Mouse (Mus musculus): ENCODE data around the gene Ticam1. TPM values are rescaled to one million over a fixed set of nuclear protein-coding genes. Genes with fewer than 3 reads are reported as not detected.
A peak's percentile ranks its signal among the peaks of the same experiment; 100 is the strongest.

The Ticam1 gene
- 2.9 and 3.6 TPM in 2 replicates for polyA plus RNA-seq (2014; fragmentation: Nextera tagmentation; extraction: Ambion mirVana)

DNA sequence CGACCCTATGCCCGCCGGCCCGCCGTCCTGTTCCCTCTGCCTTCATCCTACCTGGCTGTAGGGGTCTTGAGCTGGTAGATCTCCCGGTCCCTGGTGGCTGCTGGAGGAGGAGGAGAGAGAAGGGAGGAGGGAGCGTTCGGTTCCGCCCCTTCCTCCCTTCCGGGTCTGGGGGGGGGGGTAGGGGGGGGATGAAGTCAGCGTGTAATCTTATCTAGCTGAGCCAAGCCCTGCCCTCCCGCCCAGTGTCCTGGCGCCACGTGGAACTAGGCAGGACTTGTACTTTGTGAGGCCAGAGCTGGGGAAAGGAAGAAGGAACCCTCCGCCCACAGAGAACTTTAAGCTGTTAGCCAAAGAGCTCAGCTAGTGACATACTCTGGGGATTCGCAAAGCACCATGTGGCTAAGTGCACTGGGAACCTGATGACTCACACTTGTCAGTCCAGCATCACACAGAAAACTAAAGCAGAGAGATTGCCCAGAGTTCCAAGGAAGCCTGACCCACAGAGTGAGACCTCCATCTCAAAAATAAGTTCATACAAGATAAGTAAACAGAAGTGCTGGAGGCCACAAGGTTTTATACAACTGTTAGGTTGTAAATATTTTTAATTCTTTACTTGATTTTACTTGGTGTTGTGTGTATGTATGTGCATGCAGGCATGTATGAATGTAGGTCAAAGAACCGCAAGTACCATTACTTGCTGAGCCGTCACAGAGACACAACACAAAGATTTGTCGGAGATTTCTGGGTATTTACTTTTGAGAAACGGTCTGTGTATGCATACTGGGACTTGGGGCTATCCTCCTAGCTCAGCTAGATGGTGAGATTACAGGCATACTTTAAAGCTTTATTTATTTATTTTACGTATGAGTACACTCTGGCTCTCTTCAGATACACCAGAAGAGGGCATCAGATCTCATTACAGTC is at the start of gene Ticam1:
Ticam1 (minus strand) TSS at position 144 of the 924 bp plus-strand sequence.
- peak within 1 kb of the TSS; percentile 64 for H3K9ac ChIP-seq (replicated peaks; ENCODE audit: low read length)
- WGBS, result 6% methylated on average over 21 of the region's 21 CpGs
- no peaks in the 10 kb centered on the region for H3K9me3 ChIP-seq (replicated peaks; ENCODE audit: control insufficient read depth, low read length)
- no peaks in the 10 kb centered on the region for H3K27me3 ChIP-seq (ENCODE audit: control insufficient read depth, insufficient read depth, low read length)
- DNase-seq (ENCODE audit: low spot score), result peak; percentile 96
- peak; percentile 88 for ATAC-seq (replicated peaks; ENCODE audit: insufficient number of reproducible peaks, low FRiP score, low TSS enrichment, low read depth)
- H3K4me3 ChIP-seq (ENCODE audit: low read depth, low read length), result peak within 1 kb of the TSS; percentile 42
- peaks cover 4% of the 10 kb centered on the region for H3K36me3 ChIP-seq (replicated peaks; ENCODE audit: control insufficient read depth, insufficient read depth, low read depth, low read length)
- H3K4me2 ChIP-seq (ENCODE audit: low read depth, low read length), result peak within 1 kb of the TSS; percentile 70
- H3K4me1 ChIP-seq (ENCODE audit: control insufficient read depth, insufficient read depth, low read length), result no peaks in the 10 kb centered on the region; the same call in 1 of the 2 replicates
- H3K27ac ChIP-seq (replicated peaks; ENCODE audit: low read depth, low read length), result peak within 1 kb of the TSS; percentile 43

DNA sequence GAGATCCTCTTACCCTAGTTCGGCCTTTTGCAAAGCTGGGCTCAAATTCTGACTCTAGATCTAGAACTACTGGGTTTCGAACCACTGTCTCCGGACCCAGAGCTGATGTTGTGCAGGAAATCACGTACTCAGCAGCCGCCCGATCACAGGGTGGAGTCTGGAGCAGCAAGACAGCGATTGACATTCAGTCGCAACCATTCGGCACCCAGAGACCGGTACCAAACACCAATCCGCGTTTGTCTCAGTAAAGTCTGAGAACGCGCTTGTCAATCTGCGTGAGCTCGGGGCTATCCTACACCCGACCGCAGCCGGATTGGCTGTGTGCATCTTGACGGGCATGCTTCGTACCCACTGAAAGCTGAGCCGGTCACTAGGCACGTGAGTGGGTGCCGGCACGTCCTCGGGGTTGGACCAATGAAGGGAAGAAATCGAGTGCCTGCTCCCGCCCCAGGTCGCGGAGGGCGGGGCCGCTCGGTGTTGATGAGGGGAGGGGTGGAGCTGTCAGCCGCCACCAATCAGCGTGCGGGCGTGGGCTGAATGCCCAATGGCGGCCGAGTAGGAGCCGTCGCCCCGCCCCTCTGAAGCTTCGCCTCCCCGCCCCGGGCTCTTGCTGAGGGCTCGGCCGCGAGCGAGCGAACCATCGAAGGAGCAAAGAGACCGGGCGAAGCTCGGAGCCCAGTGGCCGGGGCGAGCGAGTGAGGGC is 49.0 kb upstream of the Ticam1 start, which contains the start of gene Kdm4b:
Kdm4b (plus strand) TSS at position 613 of the 703 bp plus-strand sequence.
- H3K9me3 ChIP-seq (replicated peaks; ENCODE audit: control insufficient read depth, low read length), result no peaks in the 10 kb centered on the region
- peak within 1 kb of the TSS; percentile 88 for H3K4me2 ChIP-seq (ENCODE audit: low read depth, low read length)
- ATAC-seq (replicated peaks; ENCODE audit: insufficient number of reproducible peaks, low FRiP score, low TSS enrichment, low read depth) (peak; percentile 100), DNase-seq (ENCODE audit: low spot score) (peak; percentile 99)
- peaks cover 5% of the 10 kb centered on the region; the same call in 1 of the 2 replicates for H3K4me1 ChIP-seq (ENCODE audit: control insufficient read depth, insufficient read depth, low read length)
- H3K27ac ChIP-seq (replicated peaks; ENCODE audit: low read depth, low read length), result peak within 1 kb of the TSS; percentile 74
- H3K36me3 ChIP-seq (replicated peaks; ENCODE audit: control insufficient read depth, insufficient read depth, low read depth, low read length), result peaks cover 3% of the 10 kb centered on the region; the same call in 1 of the 2 replicates
- peak within 1 kb of the TSS; percentile 90 for H3K9ac ChIP-seq (replicated peaks; ENCODE audit: low read length)
- H3K27me3 ChIP-seq (ENCODE audit: control insufficient read depth, insufficient read depth, low read length), result no peaks in the 10 kb centered on the region
- H3K4me3 ChIP-seq (ENCODE audit: low read depth, low read length), result peak within 1 kb of the TSS; percentile 87
- WGBS, result under 1% methylated on average over 51 of the region's 57 CpGs

DNA sequence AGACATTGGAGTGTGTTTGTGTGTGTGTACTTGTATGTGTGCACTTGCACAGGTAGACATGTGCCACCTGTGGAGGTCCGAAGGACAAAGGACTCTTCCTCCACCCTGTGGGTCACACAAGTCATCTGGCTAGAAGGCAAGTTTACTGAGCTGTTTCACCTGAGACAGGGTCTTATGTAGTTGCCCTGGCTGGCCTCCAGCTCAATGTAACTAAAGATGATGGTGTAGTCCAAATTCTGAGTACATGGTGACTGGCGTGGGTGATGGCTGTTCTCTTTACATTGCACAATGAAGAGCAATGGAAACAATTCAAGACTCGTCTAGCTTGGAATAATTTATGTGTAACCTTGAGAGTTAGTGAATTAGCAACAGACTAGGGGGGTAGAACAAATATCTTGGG is 47.8 kb upstream of the Ticam1 start:
- Histone ChIP-seq H3K27me3 (ENCODE audit: control insufficient read depth, insufficient read depth, low read length) (no peaks in the 10 kb centered on the region), H3K9ac (replicated peaks; ENCODE audit: low read length) (no peak overlapping the region), H3K4me2 (ENCODE audit: low read depth, low read length) (no peak overlapping the region), H3K4me3 (ENCODE audit: low read depth, low read length) (no peak overlapping the region), H3K9me3 (replicated peaks; ENCODE audit: control insufficient read depth, low read length) (no peaks in the 10 kb centered on the region), H3K27ac (replicated peaks; ENCODE audit: low read depth, low read length) (no peak overlapping the region), H3K36me3 (replicated peaks; ENCODE audit: control insufficient read depth, insufficient read depth, low read depth, low read length) (peaks cover 11% of the 10 kb centered on the region), H3K4me1 (ENCODE audit: control insufficient read depth, insufficient read depth, low read length) (peaks cover 5% of the 10 kb centered on the region; the same call in 1 of the 2 replicates)
- ATAC-seq (replicated peaks; ENCODE audit: insufficient number of reproducible peaks, low FRiP score, low TSS enrichment, low read depth) (no peak), DNase-seq (ENCODE audit: low spot score) (no peak)
- WGBS, result 66% methylated on average over 3 of the region's 3 CpGs

- H3K9me3 ChIP-seq (replicated peaks; ENCODE audit: control insufficient read depth, low read length), result no peaks in the 10 kb centered on the region
- WGBS, result 92% methylated on average over 15 of the region's 15 CpGs
- no peak overlapping the region for H3K4me3 ChIP-seq (ENCODE audit: low read depth, low read length)
- peaks cover 19% of the 10 kb centered on the region for H3K36me3 ChIP-seq (replicated peaks; ENCODE audit: control insufficient read depth, insufficient read depth, low read depth, low read length)
- 0 out of 2 replicates have a peak overlapping the region, but pooled peaks have one; percentile 25 for H3K9ac ChIP-seq (replicated peaks; ENCODE audit: low read length)
- no peak for ATAC-seq (replicated peaks; ENCODE audit: insufficient number of reproducible peaks, low FRiP score, low TSS enrichment, low read depth)
- no peak overlapping the region for H3K4me2 ChIP-seq (ENCODE audit: low read depth, low read length)
- H3K27me3 ChIP-seq (ENCODE audit: control insufficient read depth, insufficient read depth, low read length), result no peaks in the 10 kb centered on the region
- no peak overlapping the region for H3K27ac ChIP-seq (replicated peaks; ENCODE audit: low read depth, low read length)
- no peak for DNase-seq (ENCODE audit: low spot score)
- H3K4me1 ChIP-seq (ENCODE audit: control insufficient read depth, insufficient read depth, low read length), result peaks cover 4% of the 10 kb centered on the region
Observed at GRCm38 (mm10) chr17:56309191-56309945, 32.8 kb upstream of the Ticam1 start.

GRCm38 (mm10) chr17:56308088-56308487 is 31.5 kb upstream of the Ticam1 start:
- 83% methylated on average over 6 of the region's 6 CpGs for WGBS
- no peak overlapping the region for H3K27ac ChIP-seq (replicated peaks; ENCODE audit: low read depth, low read length)
- DNase-seq (ENCODE audit: low spot score), result peak; percentile 45
- H3K36me3 ChIP-seq (replicated peaks; ENCODE audit: control insufficient read depth, insufficient read depth, low read depth, low read length), result peaks cover 19% of the 10 kb centered on the region
- no peak for ATAC-seq (replicated peaks; ENCODE audit: insufficient number of reproducible peaks, low FRiP score, low TSS enrichment, low read depth)
- H3K9ac ChIP-seq (replicated peaks; ENCODE audit: low read length), result no peak overlapping the region
- no peaks in the 10 kb centered on the region for H3K27me3 ChIP-seq (ENCODE audit: control insufficient read depth, insufficient read depth, low read length)
- H3K4me1 ChIP-seq (ENCODE audit: control insufficient read depth, insufficient read depth, low read length), result peaks cover 4% of the 10 kb centered on the region
- H3K4me3 ChIP-seq (ENCODE audit: low read depth, low read length), result no peak overlapping the region
- H3K4me2 ChIP-seq (ENCODE audit: low read depth, low read length), result no peak overlapping the region; the same call in 1 of the 2 replicates
- H3K9me3 ChIP-seq (replicated peaks; ENCODE audit: control insufficient read depth, low read length), result no peaks in the 10 kb centered on the region

DNA sequence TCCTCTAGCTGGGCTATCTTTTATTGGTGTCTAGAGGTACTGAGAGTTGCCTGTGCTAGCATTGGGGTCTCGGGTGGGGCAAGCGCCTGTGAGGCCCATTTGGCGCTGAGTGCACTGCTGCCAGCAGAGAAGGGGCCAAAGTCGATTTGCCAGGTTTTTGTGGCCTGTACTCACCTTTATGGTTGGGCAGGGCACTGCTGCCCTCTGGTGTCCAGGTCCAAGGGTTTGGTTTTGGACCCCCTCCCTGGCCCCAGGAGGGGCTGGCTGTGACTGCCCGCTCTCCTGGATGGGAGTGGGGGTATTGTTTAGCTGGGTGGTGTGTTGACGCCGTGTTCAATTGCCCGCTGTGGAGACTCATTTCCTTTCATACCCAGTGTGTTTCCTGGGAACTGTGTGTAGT is 29.2 kb upstream of the Ticam1 start:
- no peak overlapping the region for H3K27ac ChIP-seq (replicated peaks; ENCODE audit: low read depth, low read length)
- no peaks in the 10 kb centered on the region for H3K9me3 ChIP-seq (replicated peaks; ENCODE audit: control insufficient read depth, low read length)
- H3K4me1 ChIP-seq (ENCODE audit: control insufficient read depth, insufficient read depth, low read length), result peaks cover 7% of the 10 kb centered on the region
- peak overlapping the region; percentile 92; the same call in 1 of the 2 replicates for H3K4me2 ChIP-seq (ENCODE audit: low read depth, low read length)
- peak overlapping the region; percentile 81 for H3K9ac ChIP-seq (replicated peaks; ENCODE audit: low read length)
- WGBS, result 73% methylated on average over 8 of the region's 8 CpGs
- peaks cover 12% of the 10 kb centered on the region for H3K36me3 ChIP-seq (replicated peaks; ENCODE audit: control insufficient read depth, insufficient read depth, low read depth, low read length)
- H3K27me3 ChIP-seq (ENCODE audit: control insufficient read depth, insufficient read depth, low read length), result no peaks in the 10 kb centered on the region
- peak overlapping the region; percentile 79 for H3K4me3 ChIP-seq (ENCODE audit: low read depth, low read length)
- ATAC-seq (replicated peaks; ENCODE audit: insufficient number of reproducible peaks, low FRiP score, low TSS enrichment, low read depth) (no peak), DNase-seq (ENCODE audit: low spot score) (no peak)

DNA sequence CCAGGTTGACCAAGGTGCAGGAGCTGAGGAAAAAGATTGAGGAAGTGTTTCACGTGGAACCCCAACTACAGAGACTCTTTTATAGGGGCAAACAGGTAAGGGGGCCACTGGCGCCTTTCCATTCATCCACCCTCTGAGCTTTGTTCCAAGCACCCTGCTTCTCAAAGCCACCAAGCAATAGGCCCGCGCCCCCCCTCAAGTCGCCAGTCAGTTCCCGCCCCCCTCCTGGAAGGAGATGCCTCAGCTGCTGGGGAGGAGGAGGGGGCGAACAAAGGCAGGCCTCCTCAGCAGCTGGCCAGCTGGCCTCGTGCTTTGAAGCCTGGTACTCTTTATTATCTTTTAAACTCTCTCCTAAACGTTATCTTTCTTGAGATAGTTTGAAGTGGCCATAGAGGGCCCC is 28.6 kb upstream of the Ticam1 start:
- WGBS, result 41% methylated on average over 9 of the region's 9 CpGs
- H3K27ac ChIP-seq (replicated peaks; ENCODE audit: low read depth, low read length), result no peak overlapping the region

More for the DNA sequence above, 28.6 kb upstream of the Ticam1 start:
- Histone ChIP-seq H3K9me3 (replicated peaks; ENCODE audit: control insufficient read depth, low read length) (no peaks in the 10 kb centered on the region), H3K4me3 (ENCODE audit: low read depth, low read length) (peak overlapping the region; percentile 79), H3K9ac (replicated peaks; ENCODE audit: low read length) (peak overlapping the region; percentile 81), H3K4me1 (ENCODE audit: control insufficient read depth, insufficient read depth, low read length) (peaks cover 7% of the 10 kb centered on the region), H3K36me3 (replicated peaks; ENCODE audit: control insufficient read depth, insufficient read depth, low read depth, low read length) (peaks cover 10% of the 10 kb centered on the region), H3K4me2 (ENCODE audit: low read depth, low read length) (peak overlapping the region; percentile 92), H3K27me3 (ENCODE audit: control insufficient read depth, insufficient read depth, low read length) (no peaks in the 10 kb centered on the region)
- ATAC-seq (replicated peaks; ENCODE audit: insufficient number of reproducible peaks, low FRiP score, low TSS enrichment, low read depth) (no peak), DNase-seq (ENCODE audit: low spot score) (no peak)

All from embryonic facial prominence, embryonic 11.5 days (tissue).